Mouse (Mus musculus) midbrain, embryonic 15.5 days (tissue): ENCODE measurements around the gene Fggy. TPM values are rescaled to one million over a fixed set of nuclear protein-coding genes. Genes with fewer than 3 reads are reported as not detected.
A peak's percentile ranks its signal among the peaks of the same experiment; 100 is the strongest.

ENCODE experiments used
- ATAC-seq: fragments of 200-750 bp; cut with Nextera tagmentation; replicated peaks from 2 replicates; pipeline ENCODE4 v1.8.0; 2017; ENCODE audit warnings: moderate TSS enrichment
- H3K27ac ChIP-seq: fragments of 300-500 bp; sonication (generic); 2 replicates; pipeline ENCODE4 v1.5.1; 2015; ENCODE audit warnings: mild to moderate bottlenecking, inconsistent platforms
- H3K27me3 ChIP-seq: fragments of 300-500 bp; sonication (generic); replicated peaks from 2 replicates; pipeline ENCODE4 v1.6.1; 2015; ENCODE audit warnings: inconsistent platforms
- H3K36me3 ChIP-seq: fragments of 300-500 bp; sonication (generic); replicated peaks from 2 replicates; pipeline ENCODE4 v1.6.1; 2015; ENCODE audit warnings: inconsistent platforms
- H3K4me1 ChIP-seq: fragments of 300-500 bp; sonication (generic); 2 replicates; pipeline ENCODE4 v1.6.1; 2015; ENCODE audit warnings: inconsistent platforms
- H3K4me2 ChIP-seq: fragments of 300-500 bp; sonication (generic); 2 replicates; pipeline ENCODE4 v1.6.1; 2015; ENCODE audit warnings: inconsistent platforms, mild to moderate bottlenecking, moderate library complexity
- H3K4me3 ChIP-seq: fragments of 300-500 bp; sonication (generic); 2 replicates; pipeline ENCODE4 v1.5.1; 2015; ENCODE audit warnings: mild to moderate bottlenecking, inconsistent platforms
- H3K9ac ChIP-seq: fragments of 300-500 bp; sonication (generic); 2 replicates; pipeline ENCODE4 v1.6.1; 2015; ENCODE audit warnings: mild to moderate bottlenecking, inconsistent platforms
- H3K9me3 ChIP-seq: fragments of 300-500 bp; sonication (generic); 2 replicates; pipeline ENCODE4 v1.6.1; 2016; ENCODE audit warnings: inconsistent platforms
- WGBS: fragments of 180-500 bp; shearing (Covaris S2); methylation state at CpG from one replicate; pipeline ENCODE4 v1.1.7; 2015; ENCODE audit warnings: mixed read lengths; 5-methylcytosine and 5-hydroxymethylcytosine counted together
- polyA plus RNA-seq: library from polyadenylated mRNA; unstranded; fragments of >200 nt; fragmentation: Nextera tagmentation; extraction: Ambion mirVana; gene quantifications from 2 replicates; pipeline ENCODE4 v1.2.1, GENCODE M21; 2015

Fggy gene
- polyA plus RNA-seq, 1 experiment from 2014 or later = 7.8 TPM

- WGBS = 90% methylated on average over 1 of the region's 1 CpGs
- ATAC-seq = no peak
- H3K27ac ChIP-seq = no peak overlapping the region
- H3K4me3 ChIP-seq = no peak overlapping the region
- H3K9ac ChIP-seq = no peak overlapping the region
- no peaks in the 10 kb centered on the region for H3K9me3 ChIP-seq
- no peaks in the 10 kb centered on the region for H3K4me1 ChIP-seq
- H3K27me3 ChIP-seq = no peaks in the 10 kb centered on the region
- H3K4me2 ChIP-seq = no peak overlapping the region
- no peaks in the 10 kb centered on the region for H3K36me3 ChIP-seq
Observed at GRCm38 (mm10) chr4:95610663-95611062, 53.4 kb downstream of the Fggy start.

GRCm38 (mm10) chr4:95611390-95611789 lies 54.1 kb downstream of the Fggy start:
- Histone ChIP-seq H3K27ac (no peak overlapping the region), H3K4me1 (no peaks in the 10 kb centered on the region), H3K4me3 (no peak overlapping the region), H3K9ac (no peak overlapping the region), H3K27me3 (no peaks in the 10 kb centered on the region), H3K9me3 (no peaks in the 10 kb centered on the region), H3K36me3 (no peaks in the 10 kb centered on the region), H3K4me2 (no peak overlapping the region)
- ATAC-seq = no peak
- WGBS = 88% methylated on average over 6 of the region's 6 CpGs

- H3K36me3 ChIP-seq = no peaks in the 10 kb centered on the region
- no peak overlapping the region for H3K4me2 ChIP-seq
- ATAC-seq = no peak
- no peaks in the 10 kb centered on the region for H3K27me3 ChIP-seq
- no peaks in the 10 kb centered on the region for H3K4me1 ChIP-seq
- no peak overlapping the region for H3K27ac ChIP-seq
- H3K4me3 ChIP-seq = no peak overlapping the region
- H3K9ac ChIP-seq = no peak overlapping the region
- 88% methylated on average over 3 of the region's 3 CpGs for WGBS
- no peaks in the 10 kb centered on the region for H3K9me3 ChIP-seq
Observed at GRCm38 (mm10) chr4:95621046-95621445, 63.7 kb downstream of the Fggy start.

- no peaks in the 10 kb centered on the region for H3K9me3 ChIP-seq
- no peak for ATAC-seq
- no peaks in the 10 kb centered on the region for H3K27me3 ChIP-seq
- 88% methylated on average over 3 of the region's 3 CpGs for WGBS
- no peak overlapping the region for H3K4me3 ChIP-seq
- H3K4me1 ChIP-seq = no peaks in the 10 kb centered on the region
- no peaks in the 10 kb centered on the region for H3K36me3 ChIP-seq
- H3K4me2 ChIP-seq = no peak overlapping the region
- no peak overlapping the region for H3K27ac ChIP-seq
- no peak overlapping the region for H3K9ac ChIP-seq
Observed at GRCm38 (mm10) chr4:95624696-95625095, 67.4 kb downstream of the Fggy start.

GRCm38 (mm10) chr4:95625651-95626050 lies 68.3 kb downstream of the Fggy start:
- no peak for ATAC-seq
- no peak overlapping the region for H3K9ac ChIP-seq
- no peaks in the 10 kb centered on the region for H3K4me1 ChIP-seq
- H3K27me3 ChIP-seq = no peaks in the 10 kb centered on the region
- no peaks in the 10 kb centered on the region for H3K36me3 ChIP-seq
- 72% methylated on average over 4 of the region's 4 CpGs for WGBS
- H3K4me3 ChIP-seq = no peak overlapping the region
- H3K9me3 ChIP-seq = no peaks in the 10 kb centered on the region
- no peak overlapping the region for H3K4me2 ChIP-seq
- no peak overlapping the region for H3K27ac ChIP-seq

- WGBS = 91% methylated on average over 3 of the region's 3 CpGs
- H3K4me3 ChIP-seq = no peak overlapping the region
- no peaks in the 10 kb centered on the region for H3K36me3 ChIP-seq
- no peaks in the 10 kb centered on the region for H3K4me1 ChIP-seq
- H3K27ac ChIP-seq = no peak overlapping the region
- H3K9me3 ChIP-seq = no peaks in the 10 kb centered on the region
- no peak overlapping the region for H3K9ac ChIP-seq
- H3K4me2 ChIP-seq = no peak overlapping the region
- H3K27me3 ChIP-seq = no peaks in the 10 kb centered on the region
- ATAC-seq = no peak
Observed at GRCm38 (mm10) chr4:95626186-95626585, 68.9 kb downstream of the Fggy start.

GRCm38 (mm10) chr4:95634903-95635302 lies 77.6 kb downstream of the Fggy start:
- Histone ChIP-seq H3K4me3 (no peak overlapping the region), H3K27me3 (no peaks in the 10 kb centered on the region), H3K4me2 (no peak overlapping the region), H3K9me3 (no peaks in the 10 kb centered on the region), H3K36me3 (no peaks in the 10 kb centered on the region), H3K27ac (no peak overlapping the region), H3K4me1 (peaks cover 9% of the 10 kb centered on the region; the same call in 1 of the 2 replicates), H3K9ac (no peak overlapping the region)
- no peak for ATAC-seq
- WGBS = 58% methylated on average over 3 of the region's 3 CpGs

GRCm38 (mm10) chr4:95636937-95637749 lies 79.8 kb downstream of the Fggy start:
- Histone ChIP-seq H3K9me3 (no peaks in the 10 kb centered on the region), H3K27me3 (no peaks in the 10 kb centered on the region), H3K4me1 (peaks cover 9% of the 10 kb centered on the region; the same call in 1 of the 2 replicates), H3K4me3 (no peak overlapping the region), H3K27ac (no peak overlapping the region; the same call in 1 of the 2 replicates), H3K9ac (no peak overlapping the region), H3K36me3 (no peaks in the 10 kb centered on the region), H3K4me2 (no peak overlapping the region)
- peak; percentile 59; the same call in 1 of the 2 replicates for ATAC-seq
- 22% methylated on average over 7 of the region's 7 CpGs for WGBS

- Histone ChIP-seq H3K27ac (no peak overlapping the region), H3K4me2 (no peak overlapping the region), H3K4me1 (peaks cover 9% of the 10 kb centered on the region; the same call in 1 of the 2 replicates), H3K9me3 (no peaks in the 10 kb centered on the region), H3K36me3 (no peaks in the 10 kb centered on the region), H3K4me3 (no peak overlapping the region), H3K27me3 (no peaks in the 10 kb centered on the region), H3K9ac (no peak overlapping the region)
- no peak for ATAC-seq
- WGBS = 55% methylated on average over 3 of the region's 3 CpGs
Observed at GRCm38 (mm10) chr4:95638063-95638462, 80.8 kb downstream of the Fggy start.

- Histone ChIP-seq H3K9me3 (no peaks in the 10 kb centered on the region), H3K4me2 (no peak overlapping the region), H3K27ac (no peak overlapping the region), H3K36me3 (no peaks in the 10 kb centered on the region), H3K4me3 (no peak overlapping the region), H3K4me1 (peaks cover 9% of the 10 kb centered on the region; the same call in 1 of the 2 replicates), H3K9ac (no peak overlapping the region), H3K27me3 (no peaks in the 10 kb centered on the region)
- 72% methylated on average over 1 of the region's 1 CpGs for WGBS
- no peak for ATAC-seq
Observed at GRCm38 (mm10) chr4:95640831-95641230, 83.5 kb downstream of the Fggy start.

- no peaks in the 10 kb centered on the region for H3K27me3 ChIP-seq
- H3K4me3 ChIP-seq = no peak overlapping the region
- H3K27ac ChIP-seq = no peak overlapping the region
- no peaks in the 10 kb centered on the region for H3K36me3 ChIP-seq
- no peak overlapping the region for H3K4me2 ChIP-seq
- H3K9ac ChIP-seq = no peak overlapping the region
- ATAC-seq = no peak
- H3K9me3 ChIP-seq = no peaks in the 10 kb centered on the region
- 25% methylated on average over 5 of the region's 5 CpGs for WGBS
- H3K4me1 ChIP-seq = no peaks in the 10 kb centered on the region
Observed at GRCm38 (mm10) chr4:95644048-95644447, 86.7 kb downstream of the Fggy start.

GRCm38 (mm10) chr4:95648801-95649551 lies 91.7 kb downstream of the Fggy start:
- H3K9ac ChIP-seq = no peak overlapping the region
- H3K4me3 ChIP-seq = no peak overlapping the region
- no peaks in the 10 kb centered on the region for H3K27me3 ChIP-seq
- H3K4me1 ChIP-seq = peaks cover 18% of the 10 kb centered on the region
- no peaks in the 10 kb centered on the region for H3K36me3 ChIP-seq
- H3K4me2 ChIP-seq = no peak overlapping the region
- no peak overlapping the region for H3K27ac ChIP-seq
- ATAC-seq = no peak
- H3K9me3 ChIP-seq = no peaks in the 10 kb centered on the region
- WGBS = 81% methylated on average over 3 of the region's 3 CpGs
